Mouse (Mus musculus): ENCODE results near the gene Gm21244. TPM values are rescaled to one million over a fixed set of nuclear protein-coding genes. Genes with fewer than 3 reads are reported as not detected.
"Not testable (repeated sequence)": the region's sequence is repeated elsewhere in the genome, so short reads cannot be mapped to it uniquely, and the experiment has no call there.

Gene Gm21244
- not detected for total RNA-seq (2022)

DNA sequence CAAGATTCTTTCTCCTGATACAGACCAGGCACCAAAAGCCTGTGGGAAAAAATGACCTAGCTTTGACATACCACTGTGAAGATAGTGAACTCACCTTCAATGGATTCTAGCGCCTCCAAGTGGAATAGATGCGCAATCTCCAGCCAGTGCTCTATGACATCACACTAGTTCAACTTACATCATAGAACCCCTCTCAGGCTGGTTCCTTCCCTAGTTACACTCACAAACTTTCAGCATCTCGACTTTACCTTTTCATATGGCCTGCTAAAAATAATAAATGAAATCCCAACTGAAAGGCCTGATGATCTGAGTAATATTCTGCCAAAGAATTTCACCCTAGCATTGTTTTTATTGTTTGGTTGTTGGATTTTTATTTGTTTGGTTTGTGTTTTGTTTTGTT, at the start of gene Gm21244:
Gm21244 (minus strand) TSS at position 101 of the 400 bp plus-strand sequence.
- not testable (repeated sequence) for DNase-seq (ENCODE audit: low spot score in 2 of 2)

Other genes with a start within 250 kb of the Gm21244 start
- not detected for gene Gm28998, start 84.5 kb upstream of the Gm21244 start, total RNA-seq (2022)
- gene Gm21788, start 235.7 kb upstream of the Gm21244 start, total RNA-seq (2022): not detected